Mouse (Mus musculus) forebrain, embryonic 10.5 days (tissue): ENCODE data around the gene Samd10. TPM values are rescaled to one million over a fixed set of nuclear protein-coding genes. Genes with fewer than 3 reads are reported as not detected.

Source experiments
- DNase-seq: peaks from one replicate; pipeline ENCODE4 v3.0.0-alpha.2; 2017; ENCODE audit warnings: low spot score; ENCODE audit errors: extremely low spot score
- H3K27ac ChIP-seq: fragments of 300-500 bp; sonication (generic); 2 replicates; pipeline ENCODE4 v1.5.1; 2016; ENCODE audit warnings: mild to moderate bottlenecking
- H3K27me3 ChIP-seq: fragments of 300-500 bp; sonication (generic); 2 replicates; pipeline ENCODE4 v1.6.1; 2016; ENCODE audit warnings: mild to moderate bottlenecking; ENCODE audit not compliant: poor library complexity, severe bottlenecking
- H3K36me3 ChIP-seq: fragments of 300-500 bp; sonication (generic); replicated peaks from 2 replicates; pipeline ENCODE4 v1.6.1; 2016; ENCODE audit warnings: mild to moderate bottlenecking, moderate library complexity
- H3K4me1 ChIP-seq: fragments of 300-500 bp; sonication (generic); 2 replicates; pipeline ENCODE4 v1.6.1; 2016
- H3K4me3 ChIP-seq: fragments of 300-500 bp; sonication (generic); 2 replicates; pipeline ENCODE4 v1.5.1; 2016; ENCODE audit warnings: mild to moderate bottlenecking, moderate library complexity
- H3K9me3 ChIP-seq: fragments of 300-500 bp; sonication (generic); 2 replicates; pipeline ENCODE4 v1.6.1; 2016; ENCODE audit warnings: mild to moderate bottlenecking, moderate library complexity
- WGBS: fragments of 180-500 bp; shearing (Covaris S2); methylation state at CpG from one replicate; pipeline ENCODE4 v1.1.7; 2016; 5-methylcytosine and 5-hydroxymethylcytosine counted together
- polyA plus RNA-seq: library from polyadenylated mRNA; unstranded; fragments of >200 nt; fragmentation: Nextera tagmentation; extraction: Ambion mirVana; gene quantifications from 2 replicates; pipeline ENCODE4 v1.2.1, GENCODE M21; 2016

Gene Samd10
- polyA plus RNA-seq, 1 experiment from 2014 or later, result 31.6 TPM

GRCm38 (mm10) chr2:181589011-181589731 is 9.8 kb downstream of the Samd10 start:
- H3K4me3 ChIP-seq, result no peak overlapping the region
- no peak overlapping the region for H3K27ac ChIP-seq
- H3K27me3 ChIP-seq, result no peaks in the 10 kb centered on the region
- no peak for DNase-seq
- 91% methylated on average over 10 of the region's 10 CpGs for whole genome bisulfite sequencing
- H3K4me1 ChIP-seq, result peaks cover 25% of the 10 kb centered on the region
- no peaks in the 10 kb centered on the region for H3K9me3 ChIP-seq
- H3K36me3 ChIP-seq, result peaks cover 69% of the 10 kb centered on the region

DNA sequence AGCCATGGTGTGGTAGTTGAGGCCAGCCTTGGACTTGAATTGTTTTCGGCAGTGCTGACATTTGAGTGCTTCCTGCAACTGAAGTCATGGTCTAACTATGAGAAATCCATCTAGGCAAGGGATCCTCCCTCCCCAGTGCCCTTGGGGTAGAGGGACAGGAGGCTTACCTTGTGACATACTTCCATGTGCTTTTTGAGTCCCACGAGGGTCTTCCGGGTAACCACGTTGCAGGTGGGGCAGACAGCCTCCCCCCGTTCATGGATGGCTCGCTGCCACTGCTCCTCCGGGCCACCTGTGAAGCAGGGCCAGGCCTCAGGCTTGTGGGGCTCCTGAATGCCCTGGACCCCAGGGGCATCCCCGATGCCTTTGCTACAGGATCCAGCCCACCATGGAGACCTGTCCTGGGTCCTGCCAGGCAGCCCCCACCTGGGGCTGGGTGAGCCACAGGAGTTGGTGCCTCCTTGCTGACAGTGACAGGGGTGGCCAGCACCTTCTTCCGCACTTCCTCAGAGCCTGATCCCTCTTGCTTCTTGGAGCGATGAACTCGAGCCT is 10.7 kb downstream of the Samd10 start:
- 91% methylated on average over 11 of the region's 11 CpGs for WGBS
- H3K36me3 ChIP-seq, result peaks cover 77% of the 10 kb centered on the region
- no peak overlapping the region for H3K27ac ChIP-seq
- H3K4me1 ChIP-seq, result peaks cover 25% of the 10 kb centered on the region
- no peak for DNase-seq
- no peaks in the 10 kb centered on the region for H3K27me3 ChIP-seq
- H3K9me3 ChIP-seq, result no peaks in the 10 kb centered on the region
- H3K4me3 ChIP-seq, result no peak overlapping the region

GRCm38 (mm10) chr2:181587796-181588195 is 11.2 kb downstream of the Samd10 start:
- Histone ChIP-seq H3K4me1 (peaks cover 20% of the 10 kb centered on the region), H3K4me3 (no peak overlapping the region), H3K9me3 (no peaks in the 10 kb centered on the region), H3K36me3 (peaks cover 80% of the 10 kb centered on the region), H3K27ac (no peak overlapping the region), H3K27me3 (no peaks in the 10 kb centered on the region)
- DNase-seq, result no peak
- 79% methylated on average over 6 of the region's 6 CpGs for WGBS

DNA sequence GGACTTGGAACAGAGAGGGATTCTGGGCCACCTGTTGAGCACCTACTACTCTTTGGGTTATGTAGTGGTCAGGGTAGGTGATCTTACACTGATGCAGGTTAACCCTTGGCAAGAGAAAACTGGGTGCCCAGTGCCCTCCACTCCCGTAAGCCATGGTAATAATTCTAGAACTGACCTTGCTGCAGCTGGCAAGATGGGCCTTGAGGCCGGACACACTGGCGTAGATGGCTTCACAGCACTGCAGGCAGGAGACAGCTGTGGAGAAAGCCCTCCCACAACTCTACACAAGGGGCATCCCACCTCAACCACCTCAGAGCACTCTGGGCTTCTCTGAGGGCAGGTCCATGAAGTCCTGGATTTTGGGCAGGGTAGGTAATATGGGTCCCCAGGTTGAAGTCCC is 12.9 kb downstream of the Samd10 start:
- no peak for DNase-seq

DNA sequence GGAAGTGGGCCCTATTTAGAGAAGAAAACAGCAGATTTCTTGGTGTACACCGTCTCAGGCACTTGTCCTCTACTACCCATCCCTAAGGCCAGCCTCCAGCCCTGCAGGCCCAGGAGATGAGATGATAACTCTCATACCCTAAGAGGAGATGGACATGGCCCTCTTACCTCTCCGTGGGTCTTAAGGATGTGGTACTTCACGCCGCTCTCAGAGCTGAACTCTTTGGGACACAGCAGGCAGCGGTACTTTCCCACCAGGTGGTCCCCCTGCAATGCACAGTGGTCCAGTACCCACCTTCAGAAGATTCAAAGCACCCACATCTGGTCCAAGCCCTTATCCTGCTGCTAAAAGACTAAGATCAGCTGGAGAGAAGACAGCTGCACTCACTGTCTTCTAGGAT is 13.5 kb downstream of the Samd10 start:
- H3K4me3 ChIP-seq, result no peak overlapping the region
- H3K36me3 ChIP-seq, result peaks cover 77% of the 10 kb centered on the region
- peaks cover 20% of the 10 kb centered on the region for H3K4me1 ChIP-seq
- WGBS, result 96% methylated on average over 5 of the region's 5 CpGs
- no peak overlapping the region for H3K27ac ChIP-seq
- no peak for DNase-seq
- no peaks in the 10 kb centered on the region for H3K9me3 ChIP-seq
- no peaks in the 10 kb centered on the region for H3K27me3 ChIP-seq

More for the DNA sequence above, 12.9 kb downstream of the Samd10 start:
- H3K27me3 ChIP-seq, result no peaks in the 10 kb centered on the region
- 95% methylated on average over 3 of the region's 3 CpGs for WGBS
- no peaks in the 10 kb centered on the region for H3K9me3 ChIP-seq
- no peak overlapping the region for H3K4me3 ChIP-seq
- peaks cover 21% of the 10 kb centered on the region for H3K4me1 ChIP-seq
- H3K27ac ChIP-seq, result no peak overlapping the region
- H3K36me3 ChIP-seq, result peaks cover 82% of the 10 kb centered on the region

DNA sequence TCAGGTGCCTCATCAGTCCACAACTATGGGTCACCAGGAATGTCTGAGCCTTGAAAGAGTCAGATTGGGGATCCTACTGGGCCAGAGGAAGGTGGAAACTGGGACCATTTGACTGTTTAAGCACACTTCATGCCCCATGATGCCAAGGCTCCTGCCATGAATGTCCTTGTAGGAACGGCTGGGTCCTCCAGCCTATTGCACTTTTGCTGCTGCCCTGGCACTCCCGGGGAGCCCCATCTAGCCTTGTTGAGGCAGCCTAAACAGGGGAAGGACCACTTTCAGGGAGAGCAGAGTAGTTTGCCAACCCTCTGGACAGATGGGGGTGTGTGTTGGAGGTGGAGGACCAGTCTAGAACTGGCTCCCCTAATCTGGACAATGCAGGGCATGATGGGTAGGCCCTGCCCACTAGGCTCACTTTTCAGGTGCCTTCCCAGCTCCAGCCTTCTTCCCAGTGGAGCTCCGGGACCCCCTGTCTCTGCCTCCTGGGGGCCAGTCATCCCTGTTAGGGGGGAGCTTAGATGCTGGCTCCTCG is 14.5 kb downstream of the Samd10 start, which contains the start of gene Uckl1:
Uckl1 (minus strand) TSS at position 482 of the 532 bp plus-strand sequence.
- Histone ChIP-seq H3K4me1 (peaks cover 26% of the 10 kb centered on the region), H3K9me3 (no peaks in the 10 kb centered on the region), H3K27ac (no peak within 1 kb of the TSS), H3K27me3 (no peaks in the 10 kb centered on the region), H3K36me3 (peaks cover 66% of the 10 kb centered on the region), H3K4me3 (no peak within 1 kb of the TSS)
- peak; percentile 13 for DNase-seq
- 94% methylated on average over 4 of the region's 4 CpGs for WGBS

GRCm38 (mm10) chr2:181583460-181584257 is 15.4 kb downstream of the Samd10 start:
- 89% methylated on average over 3 of the region's 3 CpGs for WGBS
- peaks cover 58% of the 10 kb centered on the region for H3K36me3 ChIP-seq
- H3K27me3 ChIP-seq, result no peaks in the 10 kb centered on the region
- H3K9me3 ChIP-seq, result no peaks in the 10 kb centered on the region
- no peak overlapping the region for H3K4me3 ChIP-seq
- DNase-seq, result peak; percentile 9
- H3K4me1 ChIP-seq, result peaks cover 31% of the 10 kb centered on the region
- no peak overlapping the region for H3K27ac ChIP-seq

DNA sequence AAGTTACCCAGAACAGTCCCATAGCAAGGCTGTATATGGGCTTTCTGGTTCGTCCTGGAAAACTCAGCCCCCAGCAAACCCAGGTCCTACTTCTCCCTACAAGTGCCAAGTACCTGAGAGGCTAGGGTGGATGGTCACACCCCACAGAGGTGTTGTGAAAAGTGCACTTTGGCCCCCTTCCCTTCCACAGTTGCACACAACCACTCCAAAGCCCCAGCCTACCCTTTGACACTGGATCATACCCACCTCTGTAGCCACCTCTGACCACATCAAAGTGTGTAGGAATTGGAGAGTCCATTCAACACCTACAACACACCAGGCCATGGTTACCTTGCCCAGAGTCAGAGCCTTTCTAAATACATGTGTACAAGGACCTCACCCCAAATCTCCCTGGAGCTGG is 16.1 kb downstream of the Samd10 start:
- no peak for DNase-seq
- Histone ChIP-seq H3K4me3 (no peak overlapping the region), H3K4me1 (peaks cover 31% of the 10 kb centered on the region), H3K27me3 (no peaks in the 10 kb centered on the region), H3K27ac (no peak overlapping the region), H3K36me3 (peaks cover 51% of the 10 kb centered on the region), H3K9me3 (no peaks in the 10 kb centered on the region)
- 95% methylated on average over 1 of the region's 1 CpGs for WGBS

GRCm38 (mm10) chr2:181582358-181582757 is 16.7 kb downstream of the Samd10 start:
- H3K27ac ChIP-seq, result 0 out of 2 replicates have a peak overlapping the region, but pooled peaks have one; percentile 95
- no peaks in the 10 kb centered on the region for H3K9me3 ChIP-seq
- 79% methylated on average over 2 of the region's 2 CpGs for WGBS
- peak overlapping the region; percentile 71 for H3K4me3 ChIP-seq
- peak; percentile 13 for DNase-seq
- H3K4me1 ChIP-seq, result peaks cover 31% of the 10 kb centered on the region
- no peaks in the 10 kb centered on the region for H3K27me3 ChIP-seq
- H3K36me3 ChIP-seq, result peaks cover 45% of the 10 kb centered on the region

GRCm38 (mm10) chr2:181581402-181582120 is 17.5 kb downstream of the Samd10 start:
- peak; percentile 77 for DNase-seq
- H3K36me3 ChIP-seq, result peaks cover 37% of the 10 kb centered on the region
- no peaks in the 10 kb centered on the region for H3K27me3 ChIP-seq
- H3K9me3 ChIP-seq, result no peaks in the 10 kb centered on the region
- peak overlapping the region; percentile 95 for H3K27ac ChIP-seq
- peak overlapping the region; percentile 71 for H3K4me3 ChIP-seq
- peaks cover 31% of the 10 kb centered on the region for H3K4me1 ChIP-seq
- WGBS, result under 1% methylated on average over 49 of the region's 49 CpGs

DNA sequence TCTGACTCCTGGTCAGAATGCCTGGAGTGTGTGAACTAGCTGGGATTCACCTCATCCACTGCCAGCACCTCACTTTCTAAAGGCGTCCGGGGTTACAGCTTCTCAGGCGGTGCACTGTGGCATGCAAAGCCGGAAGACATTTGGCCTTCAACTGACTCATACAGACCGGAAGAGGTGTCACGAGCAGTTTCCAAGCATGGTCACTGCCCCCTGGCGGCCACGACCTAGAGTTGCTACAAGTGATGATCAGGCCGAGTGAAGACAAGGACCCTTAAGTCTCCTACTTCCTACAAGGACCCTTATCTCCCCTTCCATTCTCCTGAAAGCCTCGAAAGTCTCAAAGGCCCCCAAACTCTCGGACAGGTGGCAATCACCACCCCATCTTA is 18.0 kb downstream of the Samd10 start:
- Histone ChIP-seq H3K27me3 (no peaks in the 10 kb centered on the region), H3K9me3 (no peaks in the 10 kb centered on the region), H3K27ac (peak overlapping the region; percentile 95), H3K36me3 (peaks cover 32% of the 10 kb centered on the region), H3K4me1 (peaks cover 31% of the 10 kb centered on the region), H3K4me3 (peak overlapping the region; percentile 71)
- WGBS, result 0% methylated on average over 11 of the region's 11 CpGs
- peak; percentile 88 for DNase-seq

DNA sequence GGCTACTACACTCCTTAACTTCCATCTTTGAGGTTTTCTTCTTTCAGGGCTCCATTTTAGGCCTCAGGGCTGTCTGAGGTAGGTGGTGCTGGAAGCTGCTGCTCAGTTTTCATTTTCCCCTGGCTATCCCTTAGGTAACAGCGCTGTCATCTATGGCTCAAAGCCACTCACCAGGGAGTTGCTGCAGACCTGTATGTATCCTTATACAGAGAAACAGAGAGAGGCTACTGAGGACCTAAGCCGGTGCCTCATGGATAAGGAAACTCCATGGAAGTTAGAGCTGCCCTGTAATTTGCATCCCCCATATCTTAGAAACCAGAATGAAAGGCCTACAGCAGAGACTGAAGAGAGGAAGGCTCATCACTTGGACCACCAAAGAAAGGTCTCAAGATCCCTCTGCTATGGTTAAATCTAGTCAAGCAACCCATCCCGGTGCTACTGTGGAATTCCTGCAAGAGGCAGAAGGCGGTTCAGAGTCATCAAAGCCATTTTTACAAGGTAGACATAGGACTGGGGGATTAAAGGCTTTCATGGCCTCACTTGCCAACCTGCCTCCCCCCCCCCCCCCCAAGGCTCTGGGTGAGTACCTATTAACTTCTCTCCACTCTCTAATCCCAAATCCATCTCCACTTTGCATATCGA is 18.8 kb downstream of the Samd10 start:
- no peak for DNase-seq

More for the DNA sequence above, 18.8 kb downstream of the Samd10 start:
- 86% methylated on average over 5 of the region's 5 CpGs for WGBS
- no peaks in the 10 kb centered on the region for H3K27me3 ChIP-seq
- H3K36me3 ChIP-seq, result peaks cover 24% of the 10 kb centered on the region
- peak overlapping the region; percentile 95 for H3K27ac ChIP-seq
- no peaks in the 10 kb centered on the region for H3K9me3 ChIP-seq
- peak overlapping the region; percentile 71 for H3K4me3 ChIP-seq
- H3K4me1 ChIP-seq, result peaks cover 31% of the 10 kb centered on the region
